Mouse (Mus musculus): ENCODE measurements around the gene Zdhhc24.
"Not testable (repeated sequence)": the region's sequence is repeated elsewhere in the genome, so short reads cannot be mapped to it uniquely, and the experiment has no call there.

The Zdhhc24 gene

DNA sequence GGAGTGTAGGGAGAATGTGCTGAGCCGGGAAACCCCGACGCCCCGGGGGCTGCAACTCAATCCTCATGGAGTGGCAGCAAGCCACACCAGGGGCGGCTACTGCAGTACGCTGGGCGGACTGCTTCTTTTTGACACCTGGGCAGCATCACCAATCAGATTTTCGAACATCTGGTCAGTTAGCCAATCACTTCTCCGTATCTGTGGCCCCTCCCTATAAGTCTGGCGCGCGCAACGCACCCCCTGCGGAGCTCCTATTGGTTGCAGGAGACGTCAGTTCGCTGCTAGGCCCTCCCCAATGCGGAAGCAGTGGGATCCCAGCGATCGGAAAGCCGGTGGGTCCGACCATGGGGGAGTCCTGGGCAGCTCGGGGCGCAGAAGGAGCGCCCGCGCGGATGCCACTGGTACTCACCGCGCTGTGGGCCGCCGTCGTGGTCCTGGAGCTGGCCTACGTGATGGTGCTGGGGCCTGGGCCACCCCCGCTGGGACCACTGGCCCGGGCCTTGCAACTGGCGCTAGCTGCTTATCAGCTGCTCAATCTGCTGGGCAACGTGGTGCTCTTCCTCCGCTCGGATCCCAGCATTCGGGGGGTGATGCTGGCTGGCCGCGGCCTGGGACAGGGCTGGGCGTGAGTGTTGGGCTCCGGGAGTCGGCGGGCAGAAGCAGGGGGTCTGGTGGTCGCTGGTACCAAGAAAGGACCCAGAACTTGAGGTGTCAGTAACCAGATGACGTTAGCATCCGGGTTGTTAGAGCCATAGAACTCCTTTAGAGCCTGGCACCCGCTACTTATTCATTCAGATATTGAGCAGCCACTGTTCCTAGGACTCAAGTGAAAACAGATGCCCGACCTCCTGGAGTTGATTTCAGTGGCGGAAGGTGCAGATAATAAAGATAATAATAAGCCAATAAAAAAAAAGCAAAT is at the start of gene Zdhhc24:
Gene Zdhhc24 (plus strand): TSS at position 264 of the 919 bp plus-strand sequence.
- DNase-seq (ENCODE audit: low spot score in 2 of 2): peak; percentile 92 to 97

DNA sequence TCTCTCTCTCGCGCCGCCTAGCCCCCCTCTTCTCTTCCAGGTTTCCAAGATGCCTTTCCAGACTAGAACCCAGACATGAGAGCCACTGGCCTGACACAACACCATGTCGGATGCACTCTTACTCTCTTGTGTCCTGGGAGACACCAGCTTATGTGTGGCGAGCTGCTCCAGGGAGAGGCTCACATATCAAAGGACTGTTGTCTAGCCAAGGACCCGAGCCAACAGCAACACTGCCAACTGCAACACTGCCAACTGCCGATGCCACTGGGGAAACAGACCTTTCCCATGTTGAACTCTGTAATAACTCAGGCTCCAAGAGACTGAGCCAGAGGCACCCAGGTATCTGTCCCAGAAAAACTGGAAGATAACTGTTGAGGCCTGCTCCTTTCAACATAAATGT is 49.3 kb upstream of the Zdhhc24 start:
- DNase-seq (ENCODE audit: low spot score in 2 of 2): peak in 1 of 2 experiments; percentile 63

DNA sequence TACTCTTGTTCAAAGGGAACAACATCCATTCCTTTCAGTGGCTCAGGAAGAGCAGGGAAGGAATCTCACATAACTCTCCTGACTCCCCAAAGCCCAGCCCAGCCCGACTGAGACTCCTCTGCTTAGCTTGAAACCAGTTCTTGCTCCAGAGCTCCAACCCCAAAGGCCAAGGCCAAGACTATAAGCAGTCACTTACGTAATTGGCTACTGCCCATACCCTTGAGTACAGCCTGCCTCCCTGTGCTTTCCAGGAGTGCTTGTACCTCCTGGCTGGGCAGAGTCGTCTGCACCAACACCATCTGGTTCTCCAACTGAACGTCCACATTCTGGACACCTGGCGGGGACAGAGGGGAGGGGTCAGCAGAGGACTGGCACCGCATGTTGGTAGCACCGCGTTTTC is 44.5 kb upstream of the Zdhhc24 start:
- DNase-seq (ENCODE audit: low spot score in 2 of 2): no peak

GRCm38 (mm10) chr19:4836096-4836495 is 42.4 kb upstream of the Zdhhc24 start:
- DNase-seq (ENCODE audit: low spot score in 2 of 2): no peak

GRCm38 (mm10) chr19:4837049-4837448 is 41.4 kb upstream of the Zdhhc24 start:
- DNase-seq (ENCODE audit: low spot score in 2 of 2): no peak

GRCm38 (mm10) chr19:4838526-4839140 is 39.8 kb upstream of the Zdhhc24 start:
- DNase-seq (ENCODE audit: low spot score in 2 of 2): no peak

DNA sequence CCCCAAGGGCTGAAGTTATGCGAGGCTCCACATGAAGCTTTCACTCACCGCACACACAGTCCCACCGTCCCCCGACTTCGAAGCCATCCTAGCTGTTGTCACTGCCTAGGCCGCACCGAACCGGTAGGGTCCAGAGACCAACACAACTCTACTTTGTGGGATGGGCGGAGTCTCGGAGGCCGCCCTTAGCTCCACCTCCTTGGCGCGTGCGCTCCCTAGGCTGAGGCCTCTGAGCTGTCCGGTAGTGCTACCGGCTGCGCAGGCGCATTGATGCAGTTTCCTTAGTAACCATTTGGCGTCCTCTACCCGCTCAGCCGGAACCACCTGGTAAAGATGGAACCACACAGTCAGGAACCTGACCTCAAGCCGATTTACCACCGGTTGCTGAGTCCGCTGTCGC is 39.3 kb upstream of the Zdhhc24 start, which contains the start of the genes Ccs and Ccdc87:
Gene Ccs (minus strand): TSS at position 184 of the 400 bp plus-strand sequence.
Gene Ccdc87 (plus strand): TSS at position 218 of the 400 bp plus-strand sequence.
- peak; percentile 90 to 97 for DNase-seq (ENCODE audit: low spot score in 2 of 2)

GRCm38 (mm10) chr19:4840848-4841247 is 37.6 kb upstream of the Zdhhc24 start:
- DNase-seq (ENCODE audit: low spot score in 2 of 2): no peak

GRCm38 (mm10) chr19:4842611-4843010 is 35.9 kb upstream of the Zdhhc24 start:
- no peak for DNase-seq (ENCODE audit: low spot score in 2 of 2)

DNA sequence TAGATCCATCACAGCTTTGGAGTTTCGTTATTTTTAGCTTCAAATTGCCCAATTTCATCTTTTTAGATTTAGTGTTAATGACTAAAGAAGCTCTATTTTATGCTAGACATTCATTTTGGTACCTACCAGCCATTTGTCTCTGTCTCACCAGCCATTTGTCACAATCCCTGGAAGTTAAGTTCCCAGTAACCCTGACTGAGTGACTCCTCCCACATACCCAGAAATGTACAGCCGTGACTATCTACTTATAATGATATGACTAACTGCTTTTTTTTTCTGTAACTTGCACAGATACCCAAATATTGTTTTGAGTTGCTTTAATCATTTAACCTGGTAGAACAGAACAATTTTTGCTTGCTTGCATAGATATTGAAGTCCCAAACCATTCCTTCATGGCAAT is 32.6 kb upstream of the Zdhhc24 start:
- no peak for DNase-seq (ENCODE audit: low spot score in 2 of 2)

DNA sequence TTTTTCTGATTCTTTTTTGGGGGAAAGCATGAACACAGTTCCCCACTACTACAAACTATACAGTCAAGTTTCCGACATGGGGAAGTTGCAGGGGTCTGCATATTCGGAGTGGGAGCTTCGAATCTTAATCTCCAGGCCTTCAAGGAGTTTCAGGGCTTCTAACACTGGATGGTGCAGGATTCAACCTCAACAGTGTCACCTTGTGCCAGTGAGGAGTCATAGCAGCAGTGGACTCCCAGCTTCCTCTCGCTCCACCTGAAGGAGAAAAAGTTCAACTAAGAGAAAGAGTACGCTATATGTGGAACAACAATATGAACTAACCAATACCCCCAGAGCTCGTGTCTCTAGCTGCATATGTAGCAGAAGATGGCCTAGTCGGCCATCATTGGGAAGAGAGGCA is 31.0 kb upstream of the Zdhhc24 start:
- DNase-seq (ENCODE audit: low spot score in 2 of 2): no peak

- no peak for DNase-seq (ENCODE audit: low spot score in 2 of 2)
Measured at GRCm38 (mm10) chr19:4849800-4850199, 28.7 kb upstream of the Zdhhc24 start.

DNA sequence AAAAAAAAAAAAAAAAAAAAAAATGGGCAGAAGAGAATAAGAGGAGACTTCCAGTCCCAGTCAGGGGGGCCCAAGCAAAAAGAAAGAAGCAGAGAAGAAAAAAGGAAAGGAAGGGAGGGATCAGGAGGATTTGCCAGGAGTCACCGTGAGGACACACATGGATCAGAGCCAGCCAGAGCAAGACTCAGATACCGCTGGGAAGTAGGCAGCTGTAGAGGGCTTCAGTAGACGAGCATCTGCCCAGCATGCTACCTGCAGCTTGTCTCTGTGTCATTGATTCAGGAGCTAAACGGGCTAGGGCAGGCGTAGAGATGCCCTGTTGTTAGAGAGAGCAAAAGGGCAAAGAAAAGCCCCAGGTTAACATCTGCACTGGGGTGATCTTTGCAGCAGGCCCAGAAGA is 28.2 kb upstream of the Zdhhc24 start:
- no peak for DNase-seq (ENCODE audit: low spot score in 2 of 2)

DNA sequence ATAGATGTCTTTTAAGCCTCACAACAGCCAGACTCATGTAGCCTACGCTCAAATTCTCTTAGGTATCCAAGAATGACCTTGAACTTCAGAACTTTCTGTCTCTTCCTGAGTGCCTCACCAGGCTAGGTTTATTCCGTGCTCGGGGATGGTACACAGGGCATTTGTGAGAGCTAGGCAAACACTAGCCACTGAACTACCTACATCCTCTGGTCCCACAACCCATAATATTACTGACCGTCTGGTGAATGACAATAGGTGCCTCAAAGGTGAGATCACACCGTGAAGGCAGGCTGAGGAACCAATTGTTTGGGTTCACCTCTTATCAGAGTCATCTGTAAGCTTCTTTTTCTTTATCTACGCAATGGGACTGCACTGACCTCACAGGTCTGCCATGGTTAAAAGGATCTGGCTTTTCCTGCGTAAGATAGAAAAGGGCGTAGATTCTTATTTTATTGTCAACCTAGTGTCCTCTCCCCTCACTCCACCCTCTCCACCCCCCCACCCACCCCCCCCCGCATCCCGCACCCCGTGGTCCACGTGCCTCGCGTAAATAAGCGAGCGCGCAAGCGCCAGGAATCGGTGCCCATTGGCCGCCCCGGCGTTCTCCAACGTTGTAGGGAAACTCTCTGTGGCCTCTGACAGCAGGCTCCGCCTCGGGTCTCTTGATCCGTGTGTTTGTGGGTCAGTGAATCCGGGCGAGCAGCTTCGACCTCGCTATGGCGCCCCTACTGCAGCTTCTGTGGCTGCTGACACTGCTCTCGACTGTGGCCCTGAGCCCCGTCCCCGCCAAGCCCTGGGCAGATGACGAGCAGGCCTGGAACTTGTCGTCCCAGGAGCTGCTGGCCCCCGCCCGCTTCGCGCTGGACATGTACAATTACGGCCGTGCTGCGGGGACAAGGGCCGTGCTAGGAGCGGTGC is 23.7 kb upstream of the Zdhhc24 start, which contains the start of gene Ctsf:
Gene Ctsf (plus strand): TSS at position 579 of the 918 bp plus-strand sequence.
- peak; percentile 74 to 92 for DNase-seq (ENCODE audit: low spot score in 2 of 2)

GRCm38 (mm10) chr19:4855470-4855820 is 23.0 kb upstream of the Zdhhc24 start:
- DNase-seq (ENCODE audit: low spot score in 2 of 2): no peak

DNA sequence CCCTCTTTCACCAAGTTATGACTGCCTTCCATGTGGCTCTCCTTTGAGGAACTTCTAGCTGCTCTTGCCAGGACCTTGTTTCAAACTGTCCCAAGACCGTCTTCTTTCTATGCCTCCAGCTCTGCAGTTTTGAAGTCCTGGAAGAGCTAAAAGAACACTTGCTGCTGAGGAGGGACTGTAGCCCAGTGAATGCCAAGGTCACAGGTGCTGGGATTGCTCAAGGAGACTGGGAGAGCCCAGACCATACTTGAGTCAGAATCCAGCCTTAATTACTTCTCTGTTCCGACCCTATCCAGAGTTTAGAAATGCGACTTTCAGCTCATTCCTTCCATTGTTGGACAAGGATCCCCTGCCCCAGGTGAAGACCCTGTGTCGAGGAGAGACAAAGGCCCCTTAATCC is 22.5 kb upstream of the Zdhhc24 start:
- no peak for DNase-seq (ENCODE audit: low spot score in 2 of 2)

- no peak for DNase-seq (ENCODE audit: low spot score in 2 of 2)
Measured at GRCm38 (mm10) chr19:4859081-4859480, 19.4 kb upstream of the Zdhhc24 start.

- DNase-seq (ENCODE audit: low spot score in 2 of 2): no peak
Measured at GRCm38 (mm10) chr19:4863048-4863447, 15.4 kb upstream of the Zdhhc24 start.

- no peak for DNase-seq (ENCODE audit: low spot score in 2 of 2)
Measured at GRCm38 (mm10) chr19:4865147-4865546, 13.3 kb upstream of the Zdhhc24 start.

GRCm38 (mm10) chr19:4874613-4875012 is 3.9 kb upstream of the Zdhhc24 start:
- not testable (repeated sequence) for DNase-seq (ENCODE audit: low spot score in 2 of 2)

GRCm38 (mm10) chr19:4876241-4876640 is 2.2 kb upstream of the Zdhhc24 start:
- no peak for DNase-seq (ENCODE audit: low spot score in 2 of 2)

- DNase-seq (ENCODE audit: low spot score in 2 of 2): no peak
Measured at GRCm38 (mm10) chr19:4876755-4877154, 1.7 kb upstream of the Zdhhc24 start.

Measured in left cerebral cortex, adult 9 months (tissue).